Mouse (Mus musculus) forebrain, embryonic 14.5 days (tissue): Measurements from ENCODE around the gene Hfm1. TPM values are rescaled to one million over a fixed set of nuclear protein-coding genes. Genes with fewer than 3 reads are reported as not detected.

Source experiments
- ATAC-seq: fragments of 200-750 bp; cut with Nextera tagmentation; 2 replicates; pipeline ENCODE4 v1.8.0; 2017; ENCODE audit warnings: mild to moderate bottlenecking, moderate library complexity
- DNase-seq: peaks from one replicate; pipeline ENCODE4 v3.0.0-alpha.2; 2015; ENCODE audit warnings: low spot score
- H3K27ac ChIP-seq: fragments of 300-500 bp; sonication (generic); 2 replicates; pipeline ENCODE4 v1.5.1; 2014; ENCODE audit warnings: low read depth, mild to moderate bottlenecking, control low read depth, low read length, moderate library complexity
- H3K27me3 ChIP-seq: fragments of 300-500 bp; sonication (generic); replicated peaks from 2 replicates; pipeline ENCODE4 v1.6.1; 2014; ENCODE audit warnings: low read length, control low read depth, mixed read lengths; ENCODE audit not compliant: control insufficient read depth, insufficient read depth
- H3K36me3 ChIP-seq: fragments of 300-500 bp; sonication (generic); 2 replicates; pipeline ENCODE4 v1.6.1; 2014; ENCODE audit warnings: low read length, control low read depth; ENCODE audit not compliant: control insufficient read depth, insufficient read depth
- H3K4me1 ChIP-seq: fragments of 300-500 bp; sonication (generic); 2 replicates; pipeline ENCODE4 v1.6.1; 2014; ENCODE audit warnings: antibody characterized with exemption, low read length, control low read depth; ENCODE audit not compliant: control insufficient read depth, insufficient read depth
- H3K4me2 ChIP-seq: fragments of 300-500 bp; sonication (generic); 2 replicates; pipeline ENCODE4 v1.6.1; 2014; ENCODE audit warnings: mild to moderate bottlenecking, control low read depth, low read length
- H3K4me3 ChIP-seq: fragments of 300-500 bp; sonication (generic); 2 replicates; pipeline ENCODE4 v1.5.1; 2014; ENCODE audit warnings: low read depth, low read length, control low read depth
- H3K9ac ChIP-seq: fragments of 300-500 bp; sonication (generic); 2 replicates; pipeline ENCODE4 v1.6.1; 2014; ENCODE audit warnings: mild to moderate bottlenecking, low read length, control low read depth, moderate library complexity
- H3K9me3 ChIP-seq: fragments of 300-500 bp; sonication (generic); replicated peaks from 2 replicates; pipeline ENCODE4 v1.6.1; 2016; ENCODE audit warnings: low read length, control low read depth, mixed read lengths; ENCODE audit not compliant: control insufficient read depth
- WGBS: fragments of 180-500 bp; shearing (Covaris S2); extraction: QIAGEN DNeasy Blood & Tissue Kit; methylation state at CpG from one replicate; pipeline ENCODE4 v1.1.7; 2014; 5-methylcytosine and 5-hydroxymethylcytosine counted together
- microRNA-seq: library from miRNA; unstranded; fragments of <30 nt; microRNA quantifications from one replicate; pipeline ENCODE4, GENCODE M21; 2016
- polyA plus RNA-seq: library from polyadenylated mRNA; unstranded; fragments of >200 nt; fragmentation: Nextera tagmentation; extraction: Ambion mirVana; gene quantifications from 2 replicates; pipeline ENCODE4 v1.2.1, GENCODE M21; 2014

Hfm1 gene
- polyA plus RNA-seq, 1 experiment from 2014 or later = 4.2 TPM

DNA sequence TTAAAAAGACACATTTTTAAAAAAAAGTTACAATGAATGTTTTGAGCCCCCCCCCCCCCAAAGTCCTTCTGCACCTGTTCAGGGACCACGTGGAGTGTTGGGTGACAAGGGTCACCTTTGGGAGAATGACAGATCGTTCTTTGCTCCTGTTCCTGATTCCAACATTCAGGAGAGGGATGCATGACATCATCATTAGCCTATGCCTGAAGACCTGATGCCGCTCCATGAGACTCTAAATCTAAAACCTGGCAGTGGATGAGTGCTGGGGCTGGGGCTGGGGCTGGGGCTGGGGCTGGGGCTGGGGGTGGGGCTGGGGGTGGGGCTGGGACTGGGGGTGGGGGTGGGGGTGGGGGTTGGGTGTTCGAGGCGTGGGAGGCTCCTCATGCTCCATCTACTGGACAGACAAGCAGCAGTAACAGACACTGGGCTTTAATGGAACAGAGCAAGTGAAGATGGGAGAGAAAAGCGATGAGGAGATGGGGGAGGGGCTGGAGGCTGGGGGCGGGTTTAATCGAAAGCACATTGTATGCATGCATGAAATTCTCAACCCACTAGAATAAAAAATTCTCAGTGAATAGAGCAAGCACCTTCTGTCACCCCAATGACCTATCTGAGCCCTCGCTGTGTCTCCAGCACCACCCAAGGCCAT, 124.8 kb downstream of the Hfm1 start:
- H3K4me3 ChIP-seq = no peak overlapping the region
- WGBS = 15% methylated on average over 9 of the region's 9 CpGs
- H3K27me3 ChIP-seq = 0 out of 2 replicates have a peak, but pooled peaks cover 2% of the 10 kb centered on the region
- ATAC-seq = no peak
- H3K4me2 ChIP-seq = no peak overlapping the region
- peaks cover 2% of the 10 kb centered on the region; the same call in 1 of the 2 replicates for H3K4me1 ChIP-seq
- no peak overlapping the region for H3K9ac ChIP-seq
- H3K9me3 ChIP-seq = no peaks in the 10 kb centered on the region
- no peaks in the 10 kb centered on the region for H3K36me3 ChIP-seq
- DNase-seq = no peak
- no peak overlapping the region for H3K27ac ChIP-seq

DNA sequence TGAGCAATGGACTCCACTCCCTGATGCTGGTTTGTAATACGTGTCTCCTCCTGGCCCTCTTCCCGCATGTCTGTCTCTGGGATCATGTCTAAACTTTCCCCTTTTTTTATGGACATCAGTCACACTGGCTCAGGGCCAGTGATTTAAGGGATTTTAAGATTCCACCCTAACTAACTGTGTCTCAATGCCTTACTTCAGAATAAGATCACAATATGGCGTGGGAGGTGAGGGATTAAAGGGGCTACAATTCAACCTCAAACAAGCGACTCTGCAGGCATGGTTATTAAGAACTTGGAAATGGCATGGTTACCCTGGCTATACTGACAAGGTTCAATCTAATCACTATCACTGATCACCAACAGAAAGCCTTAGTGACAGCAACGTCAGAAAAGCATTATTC, 128.2 kb downstream of the Hfm1 start:
- 37% methylated on average over 5 of the region's 5 CpGs for WGBS
- H3K27ac ChIP-seq = no peak overlapping the region
- DNase-seq = no peak

DNA sequence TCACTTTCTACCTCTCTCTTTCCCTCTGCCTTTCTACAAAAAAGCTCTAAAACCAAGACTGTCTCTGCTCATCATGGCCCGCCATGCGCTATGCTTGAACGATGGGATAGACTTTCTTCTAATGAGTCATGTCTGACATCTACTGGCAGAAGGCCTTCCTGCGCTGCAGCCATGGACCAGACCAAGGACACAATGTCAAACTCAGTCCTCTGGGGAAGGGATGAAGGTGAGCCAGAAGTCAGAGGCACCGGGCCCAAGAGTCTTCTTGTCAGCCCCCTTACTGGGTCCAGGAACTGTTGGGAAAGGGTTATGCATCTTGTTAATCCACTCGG, 134.9 kb downstream of the Hfm1 start:
- Histone ChIP-seq H3K4me3 (no peak overlapping the region), H3K27ac (no peak overlapping the region), H3K9me3 (no peaks in the 10 kb centered on the region), H3K9ac (no peak overlapping the region), H3K36me3 (no peaks in the 10 kb centered on the region), H3K4me1 (no peaks in the 10 kb centered on the region), H3K4me2 (no peak overlapping the region), H3K27me3 (no peaks in the 10 kb centered on the region)
- ATAC-seq (peak; percentile 65), DNase-seq (peak; percentile 73)
- 12% methylated on average over 6 of the region's 6 CpGs for WGBS

More for the DNA sequence above, 128.2 kb downstream of the Hfm1 start:
- no peak for ATAC-seq
- Histone ChIP-seq H3K27me3 (0 out of 2 replicates have a peak, but pooled peaks cover 2% of the 10 kb centered on the region), H3K9ac (no peak overlapping the region), H3K4me3 (no peak overlapping the region), H3K9me3 (no peaks in the 10 kb centered on the region), H3K4me2 (no peak overlapping the region), H3K4me1 (peaks cover 2% of the 10 kb centered on the region; the same call in 1 of the 2 replicates), H3K36me3 (no peaks in the 10 kb centered on the region)

DNA sequence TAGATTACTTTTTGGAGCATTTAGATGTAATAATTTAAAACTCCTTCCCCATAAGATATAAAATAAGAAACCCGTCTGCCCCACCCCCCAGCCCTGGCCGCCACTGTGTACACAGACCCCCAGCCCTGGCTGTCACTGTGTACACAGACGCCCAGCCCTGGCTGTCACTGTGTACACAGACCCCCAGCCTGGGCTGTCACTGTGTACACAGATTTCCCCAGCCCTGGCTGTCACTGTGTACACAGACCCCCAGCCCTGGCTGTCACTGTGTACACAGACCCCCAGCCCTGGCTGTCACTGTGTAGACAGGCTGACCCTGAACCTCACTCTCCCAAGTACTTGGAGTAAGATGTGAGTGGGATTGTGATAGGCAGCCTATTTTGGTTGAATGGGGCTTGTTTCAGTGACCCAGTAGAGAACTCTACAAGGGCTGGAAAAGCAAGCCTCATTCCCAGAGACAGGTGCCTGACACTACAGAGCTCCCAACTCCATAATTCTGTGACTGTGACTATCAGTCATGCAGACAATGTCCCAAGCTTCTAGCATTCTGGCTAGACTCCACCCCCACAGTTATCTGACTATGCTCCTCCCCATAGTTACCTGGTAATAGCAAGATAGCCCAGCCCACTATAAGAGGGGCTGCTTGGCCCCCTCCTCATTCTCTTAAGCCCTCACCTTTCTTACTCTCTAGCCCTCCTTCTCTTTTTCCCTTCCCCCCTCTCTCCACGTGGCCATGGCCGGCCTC, 135.5 kb downstream of the Hfm1 start:
- no peaks in the 10 kb centered on the region for H3K4me1 ChIP-seq
- H3K36me3 ChIP-seq = no peaks in the 10 kb centered on the region
- H3K4me3 ChIP-seq = no peak overlapping the region
- no peak overlapping the region for H3K27ac ChIP-seq
- no peak overlapping the region for H3K9ac ChIP-seq
- no peaks in the 10 kb centered on the region for H3K9me3 ChIP-seq
- WGBS = 45% methylated on average over 5 of the region's 5 CpGs
- ATAC-seq (0 out of 2 replicates have a peak, but pooled peaks have one; percentile 20), DNase-seq (no peak)
- H3K4me2 ChIP-seq = no peak overlapping the region
- no peaks in the 10 kb centered on the region for H3K27me3 ChIP-seq

Small RNA genes lying within 50 kb of the gene (microRNA-seq; reads per million reads assigned to microRNA genes)
- not detected for gene Gm27527

Other genes starting within 250 kb of the Hfm1 start
- 106 and 110 TPM in 2 replicates for gene Zfp644, start 229.0 kb downstream of the Hfm1 start, polyA plus RNA-seq
- 35.2 and 40.7 TPM in 2 replicates for gene Cdc7, start 38.0 kb upstream of the Hfm1 start, polyA plus RNA-seq